Mouse (Mus musculus): ENCODE measurements around the gene Odf2. TPM values are rescaled to one million over a fixed set of nuclear protein-coding genes. Genes with fewer than 3 reads are reported as not detected.
A peak's percentile ranks its signal among the peaks of the same experiment; 100 is the strongest.

The Odf2 gene
- polyA plus RNA-seq, 1 experiment from 2014 or later = 65.6 TPM

GRCm38 (mm10) chr2:29852957-29853485 lies 36.0 kb upstream of the Odf2 start:
- H3K27ac ChIP-seq (replicated peaks) = peak overlapping the region; percentile 74
- no peaks in the 10 kb centered on the region for H3K36me3 ChIP-seq
- H3K27me3 ChIP-seq = no peaks in the 10 kb centered on the region
- 14% methylated on average over 4 of the region's 4 CpGs for WGBS
- peak overlapping the region; percentile 54 for H3K9ac ChIP-seq
- no peaks in the 10 kb centered on the region for H3K9me3 ChIP-seq
- ATAC-seq (ENCODE audit: low read depth) = no peak
- peaks cover 79% of the 10 kb centered on the region for H3K4me1 ChIP-seq (replicated peaks)
- H3K4me2 ChIP-seq = no peak overlapping the region
- no peak overlapping the region for H3K4me3 ChIP-seq

GRCm38 (mm10) chr2:29853736-29854135 lies 35.3 kb upstream of the Odf2 start:
- H3K4me3 ChIP-seq = no peak overlapping the region
- ATAC-seq (ENCODE audit: low read depth) = no peak
- no peaks in the 10 kb centered on the region for H3K36me3 ChIP-seq
- no peaks in the 10 kb centered on the region for H3K27me3 ChIP-seq
- peaks cover 79% of the 10 kb centered on the region for H3K4me1 ChIP-seq (replicated peaks)
- no peak overlapping the region for H3K9ac ChIP-seq
- peak overlapping the region; percentile 74; the same call in 1 of the 2 replicates for H3K27ac ChIP-seq (replicated peaks)
- WGBS = 21% methylated on average over 5 of the region's 5 CpGs
- no peaks in the 10 kb centered on the region for H3K9me3 ChIP-seq
- no peak overlapping the region for H3K4me2 ChIP-seq

- peak; percentile 63; the same call in 1 of the 2 replicates for ATAC-seq (ENCODE audit: low read depth)
- WGBS = 26% methylated on average over 10 of the region's 10 CpGs
- peak overlapping the region; percentile 85 for H3K27ac ChIP-seq (replicated peaks)
- peaks cover 65% of the 10 kb centered on the region for H3K4me1 ChIP-seq (replicated peaks)
- H3K9ac ChIP-seq = peak overlapping the region; percentile 27; the same call in 1 of the 2 replicates
- H3K36me3 ChIP-seq = no peaks in the 10 kb centered on the region
- no peaks in the 10 kb centered on the region for H3K9me3 ChIP-seq
- no peak overlapping the region for H3K4me2 ChIP-seq
- no peak overlapping the region for H3K4me3 ChIP-seq
- H3K27me3 ChIP-seq = no peaks in the 10 kb centered on the region
Measured at GRCm38 (mm10) chr2:29855585-29856210, 33.3 kb upstream of the Odf2 start.

- ATAC-seq (ENCODE audit: low read depth) = peak; percentile 48
- no peaks in the 10 kb centered on the region for H3K27me3 ChIP-seq
- 2% methylated on average over 19 of the region's 19 CpGs for WGBS
- H3K4me2 ChIP-seq = no peak overlapping the region
- H3K4me1 ChIP-seq (replicated peaks) = peaks cover 64% of the 10 kb centered on the region
- no peaks in the 10 kb centered on the region for H3K9me3 ChIP-seq
- peak overlapping the region; percentile 59 for H3K9ac ChIP-seq
- H3K4me3 ChIP-seq = no peak overlapping the region
- no peaks in the 10 kb centered on the region for H3K36me3 ChIP-seq
- H3K27ac ChIP-seq (replicated peaks) = peak overlapping the region; percentile 85
Measured at GRCm38 (mm10) chr2:29856451-29857260, 32.4 kb upstream of the Odf2 start.

- Histone ChIP-seq H3K27ac (replicated peaks) (peak overlapping the region; percentile 85), H3K9ac (peak overlapping the region; percentile 59; the same call in 1 of the 2 replicates), H3K36me3 (no peaks in the 10 kb centered on the region), H3K27me3 (no peaks in the 10 kb centered on the region), H3K4me2 (no peak overlapping the region), H3K4me3 (no peak overlapping the region), H3K4me1 (replicated peaks) (peaks cover 64% of the 10 kb centered on the region), H3K9me3 (no peaks in the 10 kb centered on the region)
- WGBS = 14% methylated on average over 2 of the region's 2 CpGs
- ATAC-seq (ENCODE audit: low read depth) = no peak
Measured at GRCm38 (mm10) chr2:29857341-29857740, 31.7 kb upstream of the Odf2 start.

GRCm38 (mm10) chr2:29857967-29858366 lies 31.1 kb upstream of the Odf2 start:
- H3K36me3 ChIP-seq = no peaks in the 10 kb centered on the region
- no peaks in the 10 kb centered on the region for H3K27me3 ChIP-seq
- no peak overlapping the region for H3K27ac ChIP-seq (replicated peaks)
- no peaks in the 10 kb centered on the region for H3K9me3 ChIP-seq
- H3K4me2 ChIP-seq = no peak overlapping the region
- H3K9ac ChIP-seq = no peak overlapping the region
- peaks cover 58% of the 10 kb centered on the region for H3K4me1 ChIP-seq (replicated peaks)
- no peak overlapping the region for H3K4me3 ChIP-seq
- WGBS = 55% methylated on average over 5 of the region's 5 CpGs
- no peak for ATAC-seq (ENCODE audit: low read depth)

- Histone ChIP-seq H3K27ac (replicated peaks) (peak overlapping the region; percentile 28; the same call in 1 of the 2 replicates), H3K4me2 (no peak overlapping the region), H3K36me3 (no peaks in the 10 kb centered on the region), H3K27me3 (no peaks in the 10 kb centered on the region), H3K4me1 (replicated peaks) (peaks cover 49% of the 10 kb centered on the region), H3K9me3 (no peaks in the 10 kb centered on the region), H3K9ac (no peak overlapping the region), H3K4me3 (no peak overlapping the region)
- 9% methylated on average over 5 of the region's 5 CpGs for WGBS
- ATAC-seq (ENCODE audit: low read depth) = no peak
Measured at GRCm38 (mm10) chr2:29858748-29859473, 30.1 kb upstream of the Odf2 start.

- ATAC-seq (ENCODE audit: low read depth) = no peak
- no peak overlapping the region for H3K4me3 ChIP-seq
- WGBS = 70% methylated on average over 4 of the region's 4 CpGs
- no peaks in the 10 kb centered on the region for H3K36me3 ChIP-seq
- no peak overlapping the region for H3K27ac ChIP-seq (replicated peaks)
- no peaks in the 10 kb centered on the region for H3K27me3 ChIP-seq
- peaks cover 18% of the 10 kb centered on the region for H3K4me1 ChIP-seq (replicated peaks)
- H3K9me3 ChIP-seq = no peaks in the 10 kb centered on the region
- H3K4me2 ChIP-seq = no peak overlapping the region
- no peak overlapping the region; the same call in 1 of the 2 replicates for H3K9ac ChIP-seq
Measured at GRCm38 (mm10) chr2:29865125-29865524, 23.9 kb upstream of the Odf2 start.

- under 1% methylated on average over 44 of the region's 44 CpGs for WGBS
- Histone ChIP-seq H3K27ac (replicated peaks) (peak within 1 kb of the TSS; percentile 74), H3K36me3 (peaks cover 27% of the 10 kb centered on the region; the same call in 1 of the 2 replicates), H3K4me1 (replicated peaks) (peaks cover 30% of the 10 kb centered on the region), H3K27me3 (no peaks in the 10 kb centered on the region), H3K9ac (peak within 1 kb of the TSS; percentile 73), H3K4me2 (peak within 1 kb of the TSS; percentile 74), H3K4me3 (peak within 1 kb of the TSS; percentile 44), H3K9me3 (no peaks in the 10 kb centered on the region)
- peak; percentile 91 for ATAC-seq (ENCODE audit: low read depth)
Measured at GRCm38 (mm10) chr2:29868949-29869645, 19.9 kb upstream of the Odf2 start, which contains the start of gene Cercam. TSS of gene Cercam (plus strand) at chr2:29869164.

GRCm38 (mm10) chr2:29869646-29870451 lies 19.2 kb upstream of the Odf2 start:
- Histone ChIP-seq H3K4me2 (peak overlapping the region; percentile 74), H3K4me1 (replicated peaks) (peaks cover 30% of the 10 kb centered on the region), H3K4me3 (peak overlapping the region; percentile 44), H3K9me3 (no peaks in the 10 kb centered on the region), H3K27me3 (no peaks in the 10 kb centered on the region), H3K27ac (replicated peaks) (peak overlapping the region; percentile 74), H3K9ac (peak overlapping the region; percentile 73), H3K36me3 (peaks cover 27% of the 10 kb centered on the region; the same call in 1 of the 2 replicates)
- ATAC-seq (ENCODE audit: low read depth) = peak; percentile 79
- WGBS = 3% methylated on average over 17 of the region's 17 CpGs
